In the genomic region with DNA sequence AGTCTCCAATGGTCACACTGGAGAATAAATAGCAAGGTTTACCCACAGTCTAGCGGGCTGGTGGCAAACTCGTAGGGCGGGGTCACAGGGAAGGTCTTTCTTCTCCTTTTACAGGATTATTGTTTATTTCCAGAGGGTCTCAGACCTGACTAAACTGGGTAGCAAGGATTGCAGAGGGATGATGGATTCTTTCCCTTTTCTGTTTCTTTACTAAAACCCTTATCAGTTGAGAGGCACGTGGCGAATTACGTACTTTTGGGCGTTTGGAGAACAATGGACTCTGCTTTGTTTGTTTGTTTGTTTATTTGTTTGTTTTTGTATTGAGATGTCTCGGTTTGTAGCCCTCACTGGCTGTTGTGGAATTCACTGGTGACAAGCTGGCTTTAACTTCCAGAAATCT, we compare ENCODE assay signal across 7 mouse cellular contexts. TPM values are rescaled to one million over a fixed set of nuclear protein-coding genes. Genes with fewer than 3 reads are reported as not detected.
A peak's percentile ranks its signal among the peaks of the same experiment; 100 is the strongest.
DNase-seq lines count a peak whose midpoint lies in the region; ATAC-seq lines count a peak whose summit lies in the region.

No protein-coding gene starts in this region.

- 4% methylated on average over 8 of the region's 8 CpGs for WGBS in lung, embryonic 16.5 days
- 6% methylated on average over 8 of the region's 8 CpGs for WGBS in embryonic facial prominence, embryonic 15.5 days
- WGBS in limb, embryonic 12.5 days, result 4% methylated on average over 8 of the region's 8 CpGs
- 4% methylated on average over 8 of the region's 8 CpGs for WGBS in stomach, embryonic 14.5 days

- no peak for DNase-seq in lung, postnatal 10 days
- no peak for DNase-seq in thymus, postnatal 4 days

- no peak for ATAC-seq in lung, embryonic 16.5 days (ENCODE audit: low read depth)
- no peak for ATAC-seq in embryonic facial prominence, embryonic 15.5 days (ENCODE audit: insufficient number of reproducible peaks, low FRiP score, low TSS enrichment, low read depth)
- ATAC-seq in limb, embryonic 12.5 days (ENCODE audit: insufficient number of reproducible peaks, insufficient read depth, low FRiP score, low TSS enrichment, low read depth), result no peak
- ATAC-seq in stomach, embryonic 14.5 days (ENCODE audit: insufficient number of reproducible peaks, insufficient read depth, low FRiP score, low read depth), result no peak
- no peak for ATAC-seq in activated CD4-positive, CD25-positive, alpha-beta regulatory T cell, adult 4 months

- peak overlapping the region; percentile 42; the same call in 1 of the 2 replicates for H3K9ac ChIP-seq in lung, embryonic 16.5 days (ENCODE audit: low read length)
- peak overlapping the region; percentile 9; the same call in 1 of the 2 replicates for H3K9ac ChIP-seq in embryonic facial prominence, embryonic 15.5 days
- H3K9ac ChIP-seq in limb, embryonic 12.5 days (replicated peaks), result peak overlapping the region; percentile 34; the same call in 1 of the 2 replicates
- peak overlapping the region; percentile 25; the same call in 1 of the 2 replicates for H3K9ac ChIP-seq in stomach, embryonic 14.5 days (replicated peaks; ENCODE audit: low read depth, low read length)

- H3K27ac ChIP-seq in lung, embryonic 16.5 days (ENCODE audit: low read length), result no peak overlapping the region
- H3K27ac ChIP-seq in embryonic facial prominence, embryonic 15.5 days (replicated peaks), result no peak overlapping the region
- H3K27ac ChIP-seq in limb, embryonic 12.5 days, result no peak overlapping the region
- H3K27ac ChIP-seq in stomach, embryonic 14.5 days (ENCODE audit: low read length), result no peak overlapping the region

- H3K4me3 ChIP-seq in lung, embryonic 16.5 days (ENCODE audit: low read length), result peak overlapping the region; percentile 53
- peak overlapping the region; percentile 56 for H3K4me3 ChIP-seq in embryonic facial prominence, embryonic 15.5 days (replicated peaks)
- H3K4me3 ChIP-seq in limb, embryonic 12.5 days (replicated peaks), result peak overlapping the region; percentile 47
- peak overlapping the region; percentile 46 for H3K4me3 ChIP-seq in stomach, embryonic 14.5 days (ENCODE audit: low read depth, low read length)

- no peaks in the 10 kb centered on the region for H3K9me3 ChIP-seq in lung, embryonic 16.5 days (ENCODE audit: control insufficient read depth, low read length)
- H3K9me3 ChIP-seq in embryonic facial prominence, embryonic 15.5 days (replicated peaks), result no peaks in the 10 kb centered on the region
- H3K9me3 ChIP-seq in limb, embryonic 12.5 days, result no peaks in the 10 kb centered on the region
- H3K9me3 ChIP-seq in stomach, embryonic 14.5 days (ENCODE audit: control insufficient read depth, low read depth, low read length), result no peaks in the 10 kb centered on the region

- H3K4me1 ChIP-seq in lung, embryonic 16.5 days (replicated peaks; ENCODE audit: control insufficient read depth, insufficient read depth, low read length), result peaks cover 10% of the 10 kb centered on the region
- H3K4me1 ChIP-seq in embryonic facial prominence, embryonic 15.5 days, result peaks cover 11% of the 10 kb centered on the region; the same call in 1 of the 2 replicates
- no peaks in the 10 kb centered on the region for H3K4me1 ChIP-seq in limb, embryonic 12.5 days (replicated peaks)
- H3K4me1 ChIP-seq in stomach, embryonic 14.5 days (ENCODE audit: control insufficient read depth, insufficient read depth, low read length), result no peaks in the 10 kb centered on the region

- peak overlapping the region; percentile 68 for H3K4me2 ChIP-seq in lung, embryonic 16.5 days (ENCODE audit: low read depth, low read length)
- peak overlapping the region; percentile 63 for H3K4me2 ChIP-seq in embryonic facial prominence, embryonic 15.5 days (replicated peaks)
- H3K4me2 ChIP-seq in limb, embryonic 12.5 days, result peak overlapping the region; percentile 64
- H3K4me2 ChIP-seq in stomach, embryonic 14.5 days (replicated peaks; ENCODE audit: low read depth, low read length), result peak overlapping the region; percentile 72

- no peaks in the 10 kb centered on the region for H3K36me3 ChIP-seq in lung, embryonic 16.5 days (ENCODE audit: control insufficient read depth, insufficient read depth, low read length)
- no peaks in the 10 kb centered on the region for H3K36me3 ChIP-seq in embryonic facial prominence, embryonic 15.5 days
- no peaks in the 10 kb centered on the region for H3K36me3 ChIP-seq in limb, embryonic 12.5 days
- no peaks in the 10 kb centered on the region for H3K36me3 ChIP-seq in stomach, embryonic 14.5 days (ENCODE audit: control insufficient read depth, insufficient read depth, low read length)

- H3K27me3 ChIP-seq in lung, embryonic 16.5 days (ENCODE audit: control insufficient read depth, insufficient read depth, low read depth, low read length), result no peaks in the 10 kb centered on the region
- H3K27me3 ChIP-seq in embryonic facial prominence, embryonic 15.5 days, result no peaks in the 10 kb centered on the region
- H3K27me3 ChIP-seq in limb, embryonic 12.5 days, result no peaks in the 10 kb centered on the region; the same call in 1 of the 2 replicates
- no peaks in the 10 kb centered on the region for H3K27me3 ChIP-seq in stomach, embryonic 14.5 days (ENCODE audit: control insufficient read depth, insufficient read depth, low read length)

RNA-seq across cellular contexts. Expression of a gene that starts 13.5 kb away (rescaled TPM):
- not detected in 2 replicates for polyA plus RNA-seq in lung, embryonic 16.5 days (2015; fragmentation: Nextera tagmentation; extraction: Ambion mirVana)
- not detected in 2 replicates for polyA plus RNA-seq in embryonic facial prominence, embryonic 15.5 days (2015; fragmentation: Nextera tagmentation; extraction: Ambion mirVana)
- polyA plus RNA-seq in limb, embryonic 12.5 days (2016; fragmentation: Nextera tagmentation; extraction: Ambion mirVana), result not detected in 2 replicates
- not detected in 2 replicates for polyA plus RNA-seq in stomach, embryonic 14.5 days (2014; fragmentation: Nextera tagmentation; extraction: Ambion mirVana)
- not detected for polyA plus RNA-seq in activated CD4-positive, CD25-positive, alpha-beta regulatory T cell, adult 4 months (2017; shearing (Covaris generic))

RNA-seq across cellular contexts. Expression of a gene that starts 32.8 kb away (rescaled TPM):
- polyA plus RNA-seq in lung, embryonic 16.5 days (2015; fragmentation: Nextera tagmentation; extraction: Ambion mirVana), result not detected in 2 replicates
- polyA plus RNA-seq in embryonic facial prominence, embryonic 15.5 days (2015; fragmentation: Nextera tagmentation; extraction: Ambion mirVana), result not detected in 2 replicates
- polyA plus RNA-seq in limb, embryonic 12.5 days (2016; fragmentation: Nextera tagmentation; extraction: Ambion mirVana), result 0.60 and 0.73 TPM in 2 replicates
- not detected in 2 replicates for polyA plus RNA-seq in stomach, embryonic 14.5 days (2014; fragmentation: Nextera tagmentation; extraction: Ambion mirVana)
- not detected for polyA plus RNA-seq in activated CD4-positive, CD25-positive, alpha-beta regulatory T cell, adult 4 months (2017; shearing (Covaris generic))
